Mouse (Mus musculus) myocyte (in vitro differentiated cells): ENCODE data around the gene Fchsd2.

Experiments
- CEBPB ChIP-seq: IDR thresholded peaks from 2 replicates; pipeline ENCODE4 v1.6.1; 2011; ENCODE audit warnings: mild to moderate bottlenecking, moderate library complexity; ENCODE audit not compliant: poor library complexity, insufficient read depth, severe bottlenecking
- E2F4 ChIP-seq: IDR thresholded peaks from one replicate; pipeline ENCODE4 v1.6.1; 2011; ENCODE audit warnings: mild to moderate bottlenecking, control low read depth, moderate library complexity; ENCODE audit not compliant: insufficient read depth
- MAX ChIP-seq: IDR thresholded peaks from one replicate; pipeline ENCODE4 v1.6.1; 2011; ENCODE audit warnings: low read depth, mild to moderate bottlenecking, control low read depth
- MYOD1 ChIP-seq, 3 experiments: IDR thresholded peaks; one replicate each; pipeline ENCODE4 v1.6.1; 2011; ENCODE audit warnings: control low read depth in 2 of 3, low read depth in 2 of 3, mild to moderate bottlenecking in 2 of 3, moderate library complexity in 1 of 3; ENCODE audit not compliant: insufficient read length in 2 of 3, control insufficient read depth in 1 of 3
- MYOG ChIP-seq, 3 experiments: IDR thresholded peaks; one replicate each; pipeline ENCODE4 v1.6.1; 2011; ENCODE audit warnings: control low read depth in 2 of 3, low read depth in 2 of 3, mild to moderate bottlenecking in 2 of 3; ENCODE audit not compliant: insufficient read length in 2 of 3, control insufficient read depth in 1 of 3, insufficient read depth in 1 of 3
- POLR2A ChIP-seq: IDR thresholded peaks from one replicate; pipeline ENCODE4 v1.6.1; 2011; ENCODE audit warnings: low read depth, mild to moderate bottlenecking, control low read depth, moderate library complexity; ENCODE audit not compliant: insufficient read length
- POLR2AphosphoS2 ChIP-seq: IDR thresholded peaks from one replicate; pipeline ENCODE4 v1.6.1; 2011; ENCODE audit warnings: low read depth, control low read depth; ENCODE audit not compliant: insufficient read length
- REST ChIP-seq: IDR thresholded peaks from one replicate; pipeline ENCODE4 v1.6.1; 2011; ENCODE audit warnings: mild to moderate bottlenecking, control low read depth, moderate library complexity; ENCODE audit not compliant: insufficient read depth, insufficient read length
- SRF ChIP-seq: IDR thresholded peaks from one replicate; pipeline ENCODE4 v1.6.1; 2011; ENCODE audit warnings: low read depth; ENCODE audit not compliant: control insufficient read depth, insufficient read length
- TCF12 ChIP-seq: IDR thresholded peaks from one replicate; pipeline ENCODE4 v1.6.1; 2011; ENCODE audit warnings: mild to moderate bottlenecking, control low read depth; ENCODE audit not compliant: poor library complexity, insufficient read depth, severe bottlenecking
- TCF3 ChIP-seq: IDR thresholded peaks from one replicate; pipeline ENCODE4 v1.6.1; 2011; ENCODE audit warnings: low read depth, control low read depth; ENCODE audit not compliant: insufficient read length
- USF1 ChIP-seq: IDR thresholded peaks from one replicate; pipeline ENCODE4 v1.6.1; 2011; ENCODE audit warnings: low read depth, mild to moderate bottlenecking, control low read depth, moderate library complexity

DNA sequence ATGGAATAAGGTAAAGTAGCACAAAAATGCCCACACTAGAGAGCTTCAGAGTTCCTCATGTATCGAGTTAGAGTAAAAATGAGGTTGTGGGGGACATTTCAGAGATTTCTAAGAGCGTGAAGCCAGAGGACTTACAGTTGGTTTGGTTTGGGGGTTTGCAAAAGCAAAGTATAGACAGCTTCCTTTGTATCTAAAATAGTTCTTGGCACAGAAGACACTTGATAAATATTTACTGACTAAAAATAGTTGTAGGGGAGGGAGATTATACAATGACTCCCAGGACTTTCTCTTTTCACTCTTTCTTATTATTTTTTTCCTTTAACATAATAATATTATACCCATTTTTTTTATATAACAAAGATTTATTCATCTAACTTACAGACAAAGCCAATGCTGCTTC is 86.1 kb downstream of the Fchsd2 start:
- no peak for TF ChIP-seq POLR2A
- TF ChIP-seq E2F4: no peak
- TF ChIP-seq MAX: no peak
- no peak for TF ChIP-seq POLR2AphosphoS2
- no peak for TF ChIP-seq SRF
- TF ChIP-seq CEBPB: no peak
- TF ChIP-seq USF1: no peak
- TF ChIP-seq MYOG (IDR thresholded peaks at IDR 0.05; ENCODE audit: control insufficient read depth in 1 of 3, insufficient read depth in 1 of 3, insufficient read length in 2 of 3, low read depth in 2 of 3): no peak
- TF ChIP-seq REST: no peak
- TF ChIP-seq MYOD1 (IDR thresholded peaks at IDR 0.05; ENCODE audit: control insufficient read depth in 1 of 3, insufficient read length in 2 of 3, low read depth in 2 of 3): no peak
- no peak for TF ChIP-seq TCF12
- no peak for TF ChIP-seq TCF3
